Mouse (Mus musculus) cortical plate, adult 2 months (tissue): ENCODE data around the gene Ccdc86. TPM values are rescaled to one million over a fixed set of nuclear protein-coding genes. Genes with fewer than 3 reads are reported as not detected.

ENCODE experiments used
- H3K27ac ChIP-seq: fragments of 200-500 bp; 2 replicates; pipeline ENCODE4 v1.5.1; 2012; ENCODE audit warnings: low read length, control low read depth, inconsistent platforms; ENCODE audit not compliant: insufficient read depth
- H3K4me1 ChIP-seq: fragments of 200-500 bp; 2 replicates; pipeline ENCODE4 v1.6.1; 2011; ENCODE audit warnings: low read length; ENCODE audit not compliant: control insufficient read depth, insufficient read depth
- H3K4me3 ChIP-seq: fragments of 200-500 bp; 2 replicates; pipeline ENCODE4 v1.5.1; 2011; ENCODE audit warnings: mild to moderate bottlenecking, low read length, control low read depth; ENCODE audit not compliant: insufficient read depth
- CTCF ChIP-seq: fragments of 200-500 bp; IDR thresholded peaks from 2 replicates; pipeline ENCODE4 v1.5.1; 2011; ENCODE audit warnings: mild to moderate bottlenecking, control low read depth, low read length; ENCODE audit not compliant: insufficient read depth; ENCODE audit errors: extremely low read depth
- POLR2A ChIP-seq: fragments of 200-500 bp; IDR thresholded peaks from 2 replicates; pipeline ENCODE4 v1.6.1; 2011; ENCODE audit warnings: mild to moderate bottlenecking, low read length, control low read depth; ENCODE audit not compliant: insufficient read depth; ENCODE audit errors: extremely low read depth
- polyA plus RNA-seq: library from polyadenylated mRNA; depleted of rRNA; stranded (reverse); fragments of >200 nt; gene quantifications from 2 replicates; pipeline ENCODE4 v1.2.3, GENCODE M21; 2012

Ccdc86 gene
- polyA plus RNA-seq, 1 experiment = 5.5 TPM

GRCm38 (mm10) chr19:10937110-10937563 is 11.9 kb downstream of the Ccdc86 start, which contains the start of gene Ptgdr2:
Gene Ptgdr2 (plus strand): TSS chr19:10937160.
- no peak within 1 kb of the TSS for H3K27ac ChIP-seq
- H3K4me3 ChIP-seq = no peak within 1 kb of the TSS
- H3K4me1 ChIP-seq = no peaks in the 10 kb centered on the region; the same call in 1 of the 2 replicates
- no peak for TF ChIP-seq POLR2A
- no peak for TF ChIP-seq CTCF

- H3K4me3 ChIP-seq = no peak overlapping the region
- no peaks in the 10 kb centered on the region; the same call in 1 of the 2 replicates for H3K4me1 ChIP-seq
- no peak overlapping the region for H3K27ac ChIP-seq
- TF ChIP-seq CTCF (no peak), POLR2A (no peak)
Measured at GRCm38 (mm10) chr19:10936077-10936476, 13.0 kb downstream of the Ccdc86 start.

GRCm38 (mm10) chr19:10935029-10935428 is 14.0 kb downstream of the Ccdc86 start:
- no peaks in the 10 kb centered on the region; the same call in 1 of the 2 replicates for H3K4me1 ChIP-seq
- no peak overlapping the region for H3K27ac ChIP-seq
- H3K4me3 ChIP-seq = no peak overlapping the region
- no peak for TF ChIP-seq CTCF
- no peak for TF ChIP-seq POLR2A

GRCm38 (mm10) chr19:10930641-10931040 is 18.4 kb downstream of the Ccdc86 start:
- TF ChIP-seq CTCF = no peak
- TF ChIP-seq POLR2A = no peak
- no peak overlapping the region for H3K4me3 ChIP-seq
- no peaks in the 10 kb centered on the region; the same call in 1 of the 2 replicates for H3K4me1 ChIP-seq
- H3K27ac ChIP-seq = no peak overlapping the region

- no peaks in the 10 kb centered on the region for H3K4me1 ChIP-seq
- H3K4me3 ChIP-seq = no peak overlapping the region
- no peak overlapping the region for H3K27ac ChIP-seq
- TF ChIP-seq CTCF = no peak
- no peak for TF ChIP-seq POLR2A
Measured at GRCm38 (mm10) chr19:10926666-10927065, 22.4 kb downstream of the Ccdc86 start.

- no peaks in the 10 kb centered on the region for H3K4me1 ChIP-seq
- H3K4me3 ChIP-seq = no peak overlapping the region
- no peak overlapping the region; the same call in 1 of the 2 replicates for H3K27ac ChIP-seq
- TF ChIP-seq CTCF (no peak), POLR2A (no peak)
Measured at GRCm38 (mm10) chr19:10926123-10926621, 22.9 kb downstream of the Ccdc86 start.

GRCm38 (mm10) chr19:10924220-10924619 is 24.8 kb downstream of the Ccdc86 start:
- TF ChIP-seq POLR2A (no peak), CTCF (no peak)
- no peak overlapping the region for H3K27ac ChIP-seq
- H3K4me3 ChIP-seq = no peak overlapping the region
- no peaks in the 10 kb centered on the region for H3K4me1 ChIP-seq

GRCm38 (mm10) chr19:10921058-10921457 is 28.0 kb downstream of the Ccdc86 start:
- Histone ChIP-seq H3K4me1 (no peaks in the 10 kb centered on the region), H3K4me3 (no peak overlapping the region), H3K27ac (no peak overlapping the region)
- TF ChIP-seq CTCF = no peak
- TF ChIP-seq POLR2A = no peak

GRCm38 (mm10) chr19:10920532-10920931 is 28.5 kb downstream of the Ccdc86 start, which contains the start of gene Zp1:
Gene Zp1 (minus strand): TSS chr19:10920632.
- no peaks in the 10 kb centered on the region for H3K4me1 ChIP-seq
- no peak within 1 kb of the TSS for H3K4me3 ChIP-seq
- H3K27ac ChIP-seq = no peak within 1 kb of the TSS
- no peak for TF ChIP-seq POLR2A
- no peak for TF ChIP-seq CTCF

GRCm38 (mm10) chr19:10918321-10918991 is 30.6 kb downstream of the Ccdc86 start:
- TF ChIP-seq CTCF (no peak), POLR2A (no peak)
- Histone ChIP-seq H3K27ac (no peak overlapping the region), H3K4me3 (no peak overlapping the region), H3K4me1 (no peaks in the 10 kb centered on the region)

- TF ChIP-seq POLR2A = no peak
- TF ChIP-seq CTCF = no peak
- Histone ChIP-seq H3K4me3 (no peak overlapping the region), H3K4me1 (no peaks in the 10 kb centered on the region), H3K27ac (no peak overlapping the region)
Measured at GRCm38 (mm10) chr19:10916506-10916905, 32.6 kb downstream of the Ccdc86 start.
